Mouse (Mus musculus): ENCODE measurements at regions not wholly inside any gene's neighbourhood (a gene's known extent, or its start where the extent isn't known, plus 50 kb on each side); places are given as distances from the start of the nearest gene placed in this dataset.
"Not testable (repeated sequence)": the region's sequence is repeated elsewhere in the genome, so short reads cannot be mapped to it uniquely, and the experiment has no call there.

DNA sequence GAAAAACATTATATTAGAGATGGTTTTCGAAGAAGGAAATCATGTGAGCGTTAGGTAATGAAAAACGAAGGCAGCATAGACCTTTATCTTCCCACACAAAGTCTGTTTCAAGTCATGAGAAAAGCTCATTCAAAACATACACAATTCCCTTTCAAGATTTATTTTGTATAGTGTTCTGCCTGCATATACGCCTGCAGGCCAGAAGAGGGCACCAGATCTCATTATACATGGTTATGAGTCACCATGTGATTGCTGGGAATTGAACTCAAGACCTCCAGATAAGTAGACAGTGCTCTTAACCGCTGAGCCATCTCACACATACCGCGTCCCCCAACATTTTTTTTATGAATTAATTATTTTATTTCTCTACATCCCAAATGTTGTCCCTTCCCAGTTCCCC lies 578.3 kb upstream of the Ccdc54 start:
- no peak for DNase-seq

DNA sequence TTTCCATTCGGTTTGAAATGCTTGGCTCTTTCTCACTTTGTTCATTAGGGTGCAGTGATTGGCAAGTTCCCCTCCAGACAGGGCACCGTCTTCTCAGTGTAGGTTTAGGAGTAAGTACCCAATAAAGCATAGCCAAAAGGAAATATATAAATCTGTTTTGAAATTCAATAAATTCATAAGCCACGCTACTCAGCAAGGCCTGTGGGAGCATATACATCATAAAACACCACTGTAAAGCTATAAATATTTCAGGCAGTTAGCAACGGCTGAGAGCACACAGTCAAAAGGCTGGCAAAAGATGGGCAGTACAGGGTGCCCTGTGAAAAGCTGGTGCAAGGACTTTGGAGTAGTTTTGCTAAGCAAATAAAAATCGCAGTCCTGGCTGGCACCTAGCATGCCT lies 569.8 kb upstream of the Ccdc54 start:
- DNase-seq = no peak

DNA sequence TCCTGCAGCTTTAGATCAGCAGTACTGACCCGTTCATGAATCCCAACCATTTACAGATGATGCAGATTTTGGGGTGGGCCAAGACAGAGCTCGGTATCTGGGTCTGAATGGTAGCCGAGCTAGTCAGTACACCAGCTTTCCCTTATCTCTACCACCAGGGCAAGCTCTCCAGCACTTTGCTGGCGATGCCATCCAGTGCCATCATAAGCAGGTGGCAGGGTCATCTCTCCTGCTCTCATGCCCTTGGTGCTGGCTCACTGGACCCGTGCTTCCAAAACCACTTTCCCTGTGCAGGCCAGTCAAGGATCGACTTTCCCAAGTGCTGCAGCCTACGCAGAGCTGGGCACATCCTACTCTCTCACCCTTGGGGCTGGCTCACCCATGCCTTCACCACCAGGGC lies 547.6 kb upstream of the Ccdc54 start:
- DNase-seq = no peak

DNA sequence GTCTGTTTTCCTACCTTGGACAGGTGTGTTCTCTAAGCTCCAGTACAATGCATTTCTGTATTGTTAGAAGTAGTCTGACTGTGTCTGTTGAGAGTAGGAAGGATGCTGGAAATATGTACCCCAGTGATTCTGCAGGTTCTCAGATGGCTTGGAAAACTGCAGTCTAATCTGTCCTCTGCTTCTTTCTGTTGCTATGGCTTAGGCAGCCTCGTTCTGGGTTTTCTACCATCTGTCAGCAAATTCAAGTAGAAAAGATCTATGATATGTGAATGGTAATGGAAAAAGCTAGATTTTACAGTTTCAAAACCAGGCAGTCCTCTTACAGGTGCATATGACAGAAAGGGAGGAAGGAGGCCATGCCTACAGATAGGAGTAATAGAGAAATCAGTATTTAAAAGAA lies 528.9 kb upstream of the Ccdc54 start:
- DNase-seq = no peak

DNA sequence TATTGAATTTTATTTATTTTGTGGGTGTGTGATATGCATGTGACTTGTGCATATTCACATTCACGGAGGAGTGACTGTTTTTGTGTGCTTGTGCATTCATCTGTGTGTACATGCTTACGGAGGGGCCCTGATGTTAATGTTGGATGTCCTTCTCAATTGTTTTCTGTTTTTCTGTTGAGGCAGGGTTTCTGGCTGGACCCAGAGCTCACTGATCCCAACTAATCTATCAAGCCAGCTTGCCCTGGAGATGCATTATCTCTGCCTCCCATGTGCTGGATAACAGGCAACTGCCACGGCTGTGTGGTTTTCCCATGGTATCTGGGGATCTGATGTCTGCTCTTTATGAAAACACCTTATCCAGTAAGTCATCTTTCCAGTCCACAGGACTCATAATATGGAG lies 527.4 kb upstream of the Ccdc54 start:
- DNase-seq = no peak

DNA sequence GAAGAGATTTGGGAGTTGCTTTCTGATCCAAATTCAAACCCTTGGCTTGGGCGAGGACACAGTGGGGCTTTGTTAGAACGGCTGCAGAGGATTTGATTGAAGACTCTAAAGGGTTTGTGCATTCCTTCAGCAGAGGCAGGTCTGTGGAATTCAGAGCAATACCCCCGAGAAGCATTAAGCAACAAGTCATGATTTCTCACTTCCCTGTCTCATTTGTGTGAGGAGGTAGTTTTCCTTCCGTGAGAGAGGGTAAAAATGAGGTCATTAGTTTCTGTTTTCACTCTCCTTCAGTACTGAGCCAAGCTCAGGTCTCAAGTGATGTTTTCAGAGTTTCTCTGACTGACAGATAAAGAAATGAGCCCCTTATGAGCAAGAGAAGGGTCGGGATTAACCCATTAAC lies 526.9 kb upstream of the Ccdc54 start:
- no peak for DNase-seq

GRCm38 (mm10) chr16:51109864-51110263 lies 518.9 kb upstream of the Ccdc54 start:
- DNase-seq = no peak

- DNase-seq = no peak
Observed at GRCm38 (mm10) chr16:51107421-51107820, 516.5 kb upstream of the Ccdc54 start.

DNA sequence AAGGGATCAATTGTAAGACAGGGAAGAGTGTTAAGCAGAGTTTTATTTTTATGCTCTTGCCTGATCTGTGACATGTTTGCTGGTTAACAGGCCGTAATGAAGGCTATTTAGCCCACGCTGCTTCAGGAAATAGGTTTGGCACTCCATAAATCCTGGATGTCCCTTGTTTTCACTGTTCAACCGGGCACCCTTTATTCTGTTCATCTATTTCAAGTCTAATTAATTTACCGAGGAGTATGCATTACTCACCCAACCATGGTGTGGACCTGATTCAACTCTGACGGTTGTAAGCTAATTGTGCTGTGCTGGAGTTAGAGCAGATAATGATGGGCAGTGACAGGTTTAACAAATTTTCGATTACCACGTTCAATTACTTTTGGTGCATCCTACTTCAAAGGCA lies 495.6 kb upstream of the Ccdc54 start:
- DNase-seq = no peak

- DNase-seq = no peak
Observed at GRCm38 (mm10) chr16:51080146-51080545, 489.2 kb upstream of the Ccdc54 start.

DNA sequence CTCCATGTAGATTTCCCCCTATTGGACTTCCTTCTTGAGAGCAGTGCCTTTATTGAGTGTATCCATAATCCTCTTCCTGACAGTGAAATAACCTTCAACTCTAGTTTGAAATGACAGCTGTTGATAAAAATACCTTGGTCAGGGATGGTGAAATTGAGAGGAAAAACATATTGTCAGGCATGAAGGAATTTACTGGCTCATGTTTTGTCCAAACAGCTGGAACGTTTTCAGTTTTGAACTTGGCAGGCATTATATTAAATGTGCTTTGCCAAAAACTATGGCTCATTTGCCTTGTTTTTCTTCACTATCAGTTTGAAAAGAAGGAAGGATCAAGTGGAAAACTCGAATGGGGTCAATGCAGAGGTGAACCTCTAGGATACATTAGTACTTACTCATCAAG lies 457.7 kb upstream of the Ccdc54 start:
- no peak for DNase-seq

- DNase-seq = no peak
Observed at GRCm38 (mm10) chr16:51048169-51048568, 457.2 kb upstream of the Ccdc54 start.

DNA sequence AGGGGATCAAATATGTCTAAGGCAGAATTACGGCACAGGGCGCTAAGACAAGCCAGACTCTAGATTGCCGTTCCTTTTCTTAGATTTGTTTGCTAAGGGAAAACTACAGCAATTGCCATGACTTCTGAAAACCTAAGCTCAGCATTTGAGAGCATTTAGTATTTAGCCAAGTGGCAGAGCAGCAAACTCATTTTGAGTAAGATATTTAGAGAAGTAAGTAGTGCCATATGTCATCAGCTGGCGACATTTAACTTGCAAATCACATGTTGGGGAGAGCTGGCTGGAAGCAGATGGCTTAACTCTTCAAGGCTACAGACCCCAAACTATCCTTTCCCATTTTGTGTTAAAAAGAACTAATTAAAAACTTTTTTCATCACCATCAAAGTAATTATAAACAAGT lies 450.4 kb upstream of the Ccdc54 start:
- DNase-seq = no peak

DNA sequence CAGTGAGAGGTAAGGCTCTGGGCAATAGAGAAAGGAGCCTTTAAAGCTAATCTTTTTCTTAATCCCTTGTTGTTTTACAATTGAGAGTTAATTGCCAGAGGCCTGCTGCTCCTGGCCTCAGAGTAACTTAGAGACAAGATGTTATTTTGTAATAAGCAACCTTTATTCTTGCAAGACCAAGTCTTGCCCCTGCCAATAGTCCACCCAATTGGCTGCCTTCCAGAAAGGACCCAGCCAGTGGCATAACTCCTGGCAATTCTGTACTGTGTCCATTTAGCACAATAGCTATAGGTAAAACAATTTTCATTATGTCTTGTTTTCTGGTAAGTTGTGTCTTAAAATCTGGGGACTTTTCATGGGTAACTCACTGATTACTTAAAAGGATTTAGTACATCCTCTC lies 411.9 kb upstream of the Ccdc54 start:
- no peak for DNase-seq

GRCm38 (mm10) chr16:50964395-50964794 lies 373.4 kb upstream of the Ccdc54 start:
- no peak for DNase-seq

DNA sequence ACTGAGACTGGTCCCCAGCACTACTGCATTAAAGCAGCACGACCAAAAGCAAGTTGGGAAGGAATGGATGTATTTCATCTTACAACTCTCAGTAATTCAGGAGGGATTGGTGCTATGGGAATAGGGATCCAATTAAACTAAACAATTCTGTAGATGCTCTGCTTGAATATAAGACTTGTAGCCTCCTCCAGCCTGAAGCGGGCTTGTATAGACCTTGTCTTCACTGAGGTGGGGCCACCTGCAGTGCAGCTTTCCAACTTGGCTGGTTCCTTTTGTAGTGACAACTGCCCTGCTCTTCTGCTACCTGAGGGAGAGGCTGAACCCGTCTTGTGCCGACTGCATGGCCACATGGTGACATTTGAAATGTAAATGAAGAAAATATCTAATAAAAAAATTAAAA lies 353.1 kb upstream of the Ccdc54 start:
- no peak for DNase-seq

- DNase-seq = not testable (repeated sequence)
Observed at GRCm38 (mm10) chr16:50943581-50943980, 352.6 kb upstream of the Ccdc54 start.

DNA sequence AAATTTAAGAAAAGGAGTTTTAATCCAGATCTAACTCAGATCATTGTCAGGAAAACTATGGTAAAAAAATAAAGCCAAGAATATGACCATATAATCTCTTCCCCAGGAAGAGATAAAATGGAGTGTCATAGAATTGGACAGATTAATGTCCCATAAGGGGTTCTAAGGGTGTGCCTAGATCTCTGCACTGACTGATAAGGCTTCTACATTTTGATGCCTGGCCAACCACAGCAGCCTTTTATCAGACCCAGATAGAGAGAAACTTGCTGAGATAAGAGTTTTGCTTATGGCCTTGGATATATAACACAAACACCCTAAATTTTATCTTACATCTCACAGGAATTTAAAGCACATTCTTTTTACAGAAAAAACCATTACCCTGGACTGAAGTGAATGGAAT lies 351.3 kb upstream of the Ccdc54 start:
- no peak for DNase-seq

DNA sequence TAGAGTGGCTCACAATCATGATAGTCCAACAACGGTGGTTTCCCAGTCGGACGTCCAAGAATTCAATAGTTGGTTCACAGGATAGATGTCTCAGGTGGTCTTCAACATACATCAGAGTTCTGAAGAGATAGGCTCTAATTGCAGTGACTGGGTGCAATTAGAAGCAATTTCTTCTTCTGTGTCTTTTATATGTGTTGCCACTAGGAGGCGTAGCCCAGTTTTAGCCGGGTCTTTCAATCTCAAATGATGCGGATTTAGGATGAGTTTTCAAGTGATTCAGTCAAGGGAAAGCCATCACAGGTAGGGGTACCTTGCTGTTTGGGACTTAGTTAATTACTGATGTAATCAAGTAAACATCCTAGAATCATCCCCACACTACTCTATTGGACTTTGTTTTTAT lies 348.4 kb upstream of the Ccdc54 start:
- no peak for DNase-seq

- no peak for DNase-seq
Observed at GRCm38 (mm10) chr16:50907732-50908131, 316.8 kb upstream of the Ccdc54 start.

DNA sequence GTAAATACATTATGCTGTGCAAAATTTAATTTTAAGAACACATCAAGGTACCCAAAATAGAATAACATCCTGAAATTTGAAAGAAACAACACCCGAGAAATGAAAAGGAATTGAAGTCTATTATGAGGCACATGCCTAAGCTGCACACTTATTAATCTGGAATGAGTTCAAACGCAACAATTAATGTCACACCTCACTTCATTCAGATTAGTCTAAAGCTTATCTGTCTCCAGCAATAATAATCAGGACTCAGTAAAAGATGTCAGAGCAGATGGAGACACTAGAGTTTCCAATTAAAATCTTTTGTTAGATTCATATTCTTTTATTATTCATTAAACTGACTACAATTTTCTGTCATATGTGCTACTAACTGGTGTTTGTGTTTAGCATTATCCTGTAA lies 308.2 kb upstream of the Ccdc54 start:
- DNase-seq = no peak

DNA sequence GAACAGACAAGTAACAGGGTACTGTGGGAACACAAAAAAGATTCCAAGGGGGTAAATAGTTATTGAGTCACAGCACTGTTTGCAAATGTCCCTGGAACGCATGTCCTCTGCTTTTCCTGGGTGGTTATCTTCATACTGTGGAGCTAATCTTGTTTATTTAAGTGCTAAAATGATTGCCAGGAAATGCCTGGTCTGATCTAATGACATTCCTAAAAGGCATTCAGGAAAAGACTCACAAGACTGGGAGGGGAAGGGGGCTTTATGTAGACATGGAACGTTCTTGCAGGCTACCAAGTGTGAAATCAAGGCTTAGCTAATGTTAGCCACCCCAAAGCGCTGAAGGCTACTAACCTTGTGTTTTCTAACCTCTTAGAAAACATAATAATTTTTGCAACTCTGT lies 287.0 kb upstream of the Ccdc54 start:
- DNase-seq = no peak

GRCm38 (mm10) chr16:50871318-50871717 lies 280.4 kb upstream of the Ccdc54 start:
- DNase-seq = no peak

- no peak for DNase-seq
Observed at GRCm38 (mm10) chr16:50863565-50863964, 272.6 kb upstream of the Ccdc54 start.

DNA sequence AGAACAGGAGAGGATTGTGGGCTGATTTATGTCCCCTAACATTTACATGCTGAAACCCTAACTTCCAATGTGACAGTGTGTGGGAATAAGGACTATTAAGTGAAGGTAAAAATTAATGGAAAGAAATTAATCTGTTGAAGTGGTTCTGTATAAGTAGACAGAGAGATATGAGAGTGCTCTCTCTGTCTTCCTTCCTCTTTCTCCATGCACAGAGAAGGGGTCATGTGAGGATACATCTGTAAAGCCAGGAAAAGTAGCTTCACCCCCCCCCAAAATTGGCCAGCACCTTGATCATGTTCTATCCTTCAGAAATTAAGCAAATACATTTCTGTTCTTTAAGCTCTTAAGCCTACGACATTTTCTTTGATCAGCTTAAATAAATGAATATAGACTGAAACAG lies 268.6 kb upstream of the Ccdc54 start:
- DNase-seq = no peak

- DNase-seq = no peak
Observed at GRCm38 (mm10) chr16:50852081-50852480, 261.1 kb upstream of the Ccdc54 start.
